Mouse (Mus musculus): ENCODE results near the gene Chrnb2.

GRCm38 (mm10) chr3:89738509-89738908, 25.9 kb downstream of the Chrnb2 start:
- TF ChIP-seq CTCF (IDR thresholded peaks at IDR 0.05; ENCODE audit: low read depth, low read length) = no peak
- TF ChIP-seq EP300 (IDR thresholded peaks at IDR 0.05; ENCODE audit: insufficient read depth, low read depth, low read length) = no peak
- TF ChIP-seq POLR2A (IDR thresholded peaks at IDR 0.05; ENCODE audit: insufficient read depth, low read length) = no peak
